Mouse (Mus musculus): ENCODE measurements around the gene Ankrd11. TPM values are rescaled to one million over a fixed set of nuclear protein-coding genes. Genes with fewer than 3 reads are reported as not detected.

Gene Ankrd11
- total and polyA plus RNA-seq, 3 experiments, result 49.2 to 235 (median 87.7) TPM

GRCm38 (mm10) chr8:122961458-122961857 lies 80.6 kb downstream of the Ankrd11 start:
- Histone ChIP-seq H3K9me3 (replicated peaks; ENCODE audit: insufficient read depth, low read length) (no peaks in the 10 kb centered on the region), H3K4me1 (ENCODE audit: control insufficient read depth in 1 of 2, insufficient read depth in 2 of 2, low read length in 2 of 2) (peaks cover 36 to 39% of the 10 kb centered on the region in 2 experiments), H3K27ac (ENCODE audit: control insufficient read depth, low read depth, low read length) (peak overlapping the region; percentile 72), H3K4me3 (ENCODE audit: control insufficient read depth in 1 of 2, insufficient read depth in 1 of 2, low read depth in 2 of 2, low read length in 2 of 2) (peak overlapping the region in 1 of 2 experiments; percentile 16; a peak in 2 of 4 replicates), H3K9ac (ENCODE audit: control insufficient read depth, low read depth, low read length, poor library complexity, severe bottlenecking) (peak overlapping the region; percentile 10), H3K27me3 (ENCODE audit: control insufficient read depth in 1 of 2, insufficient read depth in 2 of 2, low read length in 2 of 2) (no peaks in the 10 kb centered on the region), H3K36me3 (ENCODE audit: control insufficient read depth in 1 of 2, insufficient read depth in 2 of 2, low read length in 2 of 2) (peaks cover 9 to 62% of the 10 kb centered on the region in 2 experiments), H3K79me2 (ENCODE audit: control insufficient read depth, insufficient read depth, low read length, poor library complexity) (peaks cover 83% of the 10 kb centered on the region)
- TF ChIP-seq HCFC1 (IDR thresholded peaks at IDR 0.05; ENCODE audit: low read depth, low read length), result 0 out of 2 replicates have a peak, but pooled peaks have one; percentile 4
- no peak for TF ChIP-seq POLR2AphosphoS5 (IDR thresholded peaks at IDR 0.05; ENCODE audit: borderline replicate concordance, low read depth, low read length)
- TF ChIP-seq MAX (IDR thresholded peaks at IDR 0.05; ENCODE audit: low read length), result no peak
- no peak for TF ChIP-seq MEF2A (IDR thresholded peaks at IDR 0.05; ENCODE audit: extremely low read depth, insufficient replicate concordance, low read depth, low read length, poor library complexity, severe bottlenecking)
- no peak for TF ChIP-seq EP300 (IDR thresholded peaks at IDR 0.05; ENCODE audit: low read depth in 1 of 2, low read length in 2 of 2)
- TF ChIP-seq ETS1 (IDR thresholded peaks at IDR 0.05; ENCODE audit: low read depth, low read length), result 0 out of 2 replicates have a peak, but pooled peaks have one; percentile 16
- no peak for DNase-seq (ENCODE audit: low read depth, low spot score)

GRCm38 (mm10) chr8:122960932-122961331 lies 81.1 kb downstream of the Ankrd11 start:
- Histone ChIP-seq H3K4me3 (ENCODE audit: control insufficient read depth in 1 of 2, insufficient read depth in 1 of 2, low read depth in 2 of 2, low read length in 2 of 2) (peak overlapping the region in 1 of 2 experiments; percentile 14; a peak in 2 of 4 replicates), H3K9ac (ENCODE audit: control insufficient read depth, low read depth, low read length, poor library complexity, severe bottlenecking) (peak overlapping the region; percentile 10), H3K4me1 (ENCODE audit: control insufficient read depth in 1 of 2, insufficient read depth in 2 of 2, low read length in 2 of 2) (peaks cover 41 to 44% of the 10 kb centered on the region in 2 experiments), H3K27ac (ENCODE audit: control insufficient read depth, low read depth, low read length) (peak overlapping the region; percentile 72), H3K36me3 (ENCODE audit: control insufficient read depth in 1 of 2, insufficient read depth in 2 of 2, low read length in 2 of 2) (peaks cover 9 to 64% of the 10 kb centered on the region in 2 experiments), H3K27me3 (ENCODE audit: control insufficient read depth in 1 of 2, insufficient read depth in 2 of 2, low read length in 2 of 2) (no peaks in the 10 kb centered on the region), H3K79me2 (ENCODE audit: control insufficient read depth, insufficient read depth, low read length, poor library complexity) (peaks cover 82% of the 10 kb centered on the region), H3K9me3 (replicated peaks; ENCODE audit: insufficient read depth, low read length) (no peaks in the 10 kb centered on the region)
- peak; percentile 89 for DNase-seq (ENCODE audit: low read depth, low spot score)
- TF ChIP-seq HCFC1 (IDR thresholded peaks at IDR 0.05; ENCODE audit: low read depth, low read length) (peak; percentile 33; the same call in 1 of the 2 replicates), MEF2A (IDR thresholded peaks at IDR 0.05; ENCODE audit: extremely low read depth, insufficient replicate concordance, low read depth, low read length, poor library complexity, severe bottlenecking) (no peak), ZC3H11A (IDR thresholded peaks at IDR 0.05; ENCODE audit: low read depth, low read length) (no peak), MYC (IDR thresholded peaks at IDR 0.05; ENCODE audit: low read depth, low read length) (peak; percentile 26; the same call in 1 of the 2 replicates), BHLHE40 (IDR thresholded peaks at IDR 0.05; ENCODE audit: borderline replicate concordance, low read depth, low read length) (peak; percentile 63; the same call in 1 of the 2 replicates), GATA1 (IDR thresholded peaks at IDR 0.05; ENCODE audit: low read depth, low read length) (peak; percentile 79), GABPA (IDR thresholded peaks at IDR 0.05; ENCODE audit: low read depth, low read length) (no peak), MAFK (IDR thresholded peaks at IDR 0.05; ENCODE audit: borderline replicate concordance, low read depth, low read length) (no peak), ETS1 (IDR thresholded peaks at IDR 0.05; ENCODE audit: low read depth, low read length) (peak; percentile 82), RCOR1 (IDR thresholded peaks at IDR 0.05; ENCODE audit: low read depth, low read length) (peak; percentile 71), RAD21 (IDR thresholded peaks at IDR 0.05; ENCODE audit: low read depth, low read length) (no peak), EP300 (IDR thresholded peaks at IDR 0.05; ENCODE audit: low read depth in 1 of 2, low read length in 2 of 2) (peak; percentile 55 to 75; a peak in 3 of 4 replicates), MXI1 (IDR thresholded peaks at IDR 0.05; ENCODE audit: low read depth, low read length) (peak; percentile 83), E2F4 (IDR thresholded peaks at IDR 0.05; ENCODE audit: borderline replicate concordance, low read depth, low read length) (no peak), NELFE (IDR thresholded peaks at IDR 0.05; ENCODE audit: low read depth, low read length) (no peak), SIN3A (IDR thresholded peaks at IDR 0.05; ENCODE audit: low read length) (peak; percentile 81), KAT2A (conservative IDR thresholded peaks at IDR 0.05; ENCODE audit: low read depth, low read length) (no peak), MAX (IDR thresholded peaks at IDR 0.05; ENCODE audit: low read length) (peak; percentile 46; the same call in 1 of the 2 replicates), NRF1 (IDR thresholded peaks at IDR 0.05; ENCODE audit: insufficient read depth, low read depth, low read length, poor library complexity, severe bottlenecking) (no peak), TCF12 (IDR thresholded peaks at IDR 0.05; ENCODE audit: low read depth, low read length) (peak; percentile 60; the same call in 1 of the 2 replicates), TAL1 (IDR thresholded peaks at IDR 0.05; ENCODE audit: low read length) (peak; percentile 53), CHD2 (IDR thresholded peaks at IDR 0.05; ENCODE audit: low read length) (peak; percentile 59)
